Mouse (Mus musculus) CH12.LX (cell line): ENCODE results near the gene Rtel1.

Source experiments
- CHD2 ChIP-seq: IDR thresholded peaks from 2 replicates; pipeline ENCODE4 v1.6.1; 2011; ENCODE audit warnings: low read length, improper control_type of control experiment
- CTCF ChIP-seq, 2 experiments: IDR thresholded peaks in 1 of 2; conservative IDR thresholded peaks in 1 of 2; 2 replicates each; pipeline ENCODE4 v1.5.1; 2011 to 2012; ENCODE audit warnings: low read depth in 2 of 2, low read length in 2 of 2, improper control_type of control experiment in 1 of 2, inconsistent platforms in 1 of 2, mild to moderate bottlenecking in 1 of 2, moderate library complexity in 1 of 2
- ELF1 ChIP-seq: IDR thresholded peaks from 2 replicates; pipeline ENCODE4 v1.6.1; 2014; ENCODE audit warnings: low read depth, mild to moderate bottlenecking, inconsistent platforms, low read length, improper control_type of control experiment
- EP300 ChIP-seq: IDR thresholded peaks from 2 replicates; pipeline ENCODE4 v1.6.1; 2011; ENCODE audit warnings: low read length, improper control_type of control experiment
- GABPA ChIP-seq: IDR thresholded peaks from 2 replicates; pipeline ENCODE4 v1.6.1; 2012; ENCODE audit warnings: low read depth, low read length, improper control_type of control experiment, inconsistent platforms; ENCODE audit not compliant: insufficient replicate concordance
- IRF4 ChIP-seq: IDR thresholded peaks from 2 replicates; pipeline ENCODE4 v1.6.1; 2014; ENCODE audit warnings: low read depth, mild to moderate bottlenecking, inconsistent platforms, low read length, improper control_type of control experiment
- MAZ ChIP-seq: IDR thresholded peaks from 2 replicates; pipeline ENCODE4 v1.6.1; 2012; ENCODE audit warnings: low read depth, mild to moderate bottlenecking, inconsistent platforms, low read length, improper control_type of control experiment, moderate library complexity
- POLR2A ChIP-seq: IDR thresholded peaks from 2 replicates; pipeline ENCODE4 v1.6.1; 2011; ENCODE audit warnings: low read depth, mild to moderate bottlenecking, improper control_type of control experiment, low read length

GRCm38 (mm10) chr2:181274639-181275038, 44.9 kb upstream of the Rtel1 start:
- no peak for TF ChIP-seq POLR2A
- TF ChIP-seq GABPA = no peak
- TF ChIP-seq EP300 = no peak
- no peak for TF ChIP-seq MAZ
- TF ChIP-seq CTCF (conservative IDR thresholded peaks at IDR 0.05 in 1 of 2, IDR thresholded peaks at IDR 0.05 in 1 of 2; ENCODE audit: low read depth in 2 of 2, low read length in 2 of 2) = no peak
- TF ChIP-seq ELF1 = no peak
- no peak for TF ChIP-seq CHD2
- TF ChIP-seq IRF4 = no peak
